Mouse (Mus musculus) c-Kit-negative CD71-positive TER-119-positive erythroid progenitor cells, embryonic 14.5 days (primary cell): Measurements from ENCODE around the gene Pir.
A peak's percentile ranks its signal among the peaks of the same experiment; 100 is the strongest.

Experiments used
- DNase-seq: peaks from one replicate; pipeline ENCODE4 v3.0.0-alpha.2; 2013; ENCODE audit warnings: low read depth, low spot score

Pir gene

GRCm38 (mm10) chrX:164269285-164269761 lies at the start of gene Pir:
Gene Pir (plus strand): TSS chrX:164269371.
- DNase-seq, result peak; percentile 82

GRCm38 (mm10) chrX:164221989-164222388 lies 47.2 kb upstream of the Pir start:
- peak; percentile 2 for DNase-seq

GRCm38 (mm10) chrX:164233380-164233779 lies 35.8 kb upstream of the Pir start:
- no peak for DNase-seq

DNA sequence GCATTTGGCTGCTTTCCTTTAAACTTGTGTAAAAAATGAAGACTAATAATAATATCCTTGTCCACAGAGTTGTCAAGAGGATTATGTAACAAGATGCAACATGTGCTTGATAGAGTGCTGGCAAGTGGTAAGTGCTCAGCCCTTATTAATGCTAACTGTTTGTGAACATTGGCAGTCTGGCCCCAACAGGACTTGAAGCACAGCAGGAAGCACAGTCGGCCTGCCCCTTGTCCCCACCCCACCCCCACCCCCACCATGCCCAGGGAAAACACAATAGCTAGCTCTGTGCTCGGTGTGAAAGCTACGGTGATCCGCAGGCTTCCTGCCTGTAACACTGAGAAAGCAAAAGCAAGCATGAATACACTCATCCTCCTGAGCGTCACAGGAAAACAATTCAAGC lies 23.5 kb upstream of the Pir start:
- DNase-seq, result no peak

GRCm38 (mm10) chrX:164246722-164247121 lies 22.4 kb upstream of the Pir start:
- DNase-seq, result no peak

GRCm38 (mm10) chrX:164256527-164256926 lies 12.6 kb upstream of the Pir start:
- no peak for DNase-seq

- DNase-seq, result no peak
These were observed 11.1 kb upstream of the Pir start, which contains the start of gene Bmx for GRCm38 (mm10) chrX:164258057-164258456. Gene Bmx (minus strand): TSS chrX:164258193.

- DNase-seq, result no peak
These were observed 10.5 kb upstream of the Pir start for GRCm38 (mm10) chrX:164258662-164259061.

GRCm38 (mm10) chrX:164262286-164262685 lies 6.9 kb upstream of the Pir start:
- no peak for DNase-seq

DNA sequence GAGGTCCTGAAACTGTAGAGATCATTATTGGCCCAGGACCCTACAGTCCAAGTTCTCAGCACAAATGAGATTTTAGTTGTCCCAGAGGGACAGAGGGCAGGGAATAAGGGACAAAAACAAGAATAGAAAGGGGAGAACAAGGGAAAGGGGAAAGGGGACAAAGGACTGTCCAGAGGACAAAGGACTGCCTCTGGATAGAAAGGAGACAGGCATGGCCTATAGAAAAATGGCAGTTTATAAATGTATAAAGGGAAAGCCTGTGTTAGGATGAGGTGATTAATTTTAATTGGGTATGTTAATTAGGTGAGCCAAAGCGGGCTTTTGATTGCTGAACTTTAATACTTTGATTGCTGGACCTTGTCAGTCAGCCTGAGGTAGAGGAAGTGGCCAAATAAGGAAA lies 4.3 kb upstream of the Pir start:
- DNase-seq, result no peak

GRCm38 (mm10) chrX:164270603-164271002 lies 1.4 kb downstream of the Pir start:
- DNase-seq, result no peak

GRCm38 (mm10) chrX:164275536-164275935 lies 6.4 kb downstream of the Pir start:
- no peak for DNase-seq

DNA sequence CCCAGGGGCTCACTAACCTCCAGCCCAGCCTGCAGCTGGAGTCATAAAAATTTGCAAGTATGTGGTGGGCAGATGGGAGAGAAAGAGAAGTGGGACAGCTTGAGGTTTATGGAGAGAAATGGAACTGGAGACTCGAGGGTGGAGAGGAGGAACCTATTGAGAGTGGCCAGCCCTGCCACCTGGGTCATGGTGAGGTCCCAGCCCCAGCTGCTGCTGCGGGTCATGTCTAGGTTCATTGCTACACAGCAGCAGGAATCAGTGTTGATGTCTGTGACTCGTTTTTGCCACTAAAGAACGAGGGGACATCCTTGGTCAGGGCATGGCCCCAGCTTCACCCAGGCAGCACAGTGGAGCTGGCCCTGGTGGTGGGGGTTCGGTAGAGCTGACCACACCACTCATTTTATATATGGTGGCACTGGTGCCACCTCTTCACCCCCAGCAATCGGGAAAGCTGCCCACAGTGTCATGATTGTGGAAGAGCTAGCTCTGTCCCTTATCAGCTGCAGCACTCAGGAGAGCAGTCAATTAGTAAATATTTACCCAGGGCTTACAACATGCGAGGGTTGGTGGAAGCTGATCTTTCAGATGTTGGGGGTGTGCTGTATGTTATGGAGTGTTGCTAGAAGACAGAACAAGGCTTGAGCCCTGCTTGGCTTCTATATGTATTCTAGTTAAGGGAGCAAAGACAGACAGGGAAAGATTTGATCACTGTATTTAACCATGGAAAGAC lies 11.9 kb downstream of the Pir start:
- DNase-seq, result no peak

DNA sequence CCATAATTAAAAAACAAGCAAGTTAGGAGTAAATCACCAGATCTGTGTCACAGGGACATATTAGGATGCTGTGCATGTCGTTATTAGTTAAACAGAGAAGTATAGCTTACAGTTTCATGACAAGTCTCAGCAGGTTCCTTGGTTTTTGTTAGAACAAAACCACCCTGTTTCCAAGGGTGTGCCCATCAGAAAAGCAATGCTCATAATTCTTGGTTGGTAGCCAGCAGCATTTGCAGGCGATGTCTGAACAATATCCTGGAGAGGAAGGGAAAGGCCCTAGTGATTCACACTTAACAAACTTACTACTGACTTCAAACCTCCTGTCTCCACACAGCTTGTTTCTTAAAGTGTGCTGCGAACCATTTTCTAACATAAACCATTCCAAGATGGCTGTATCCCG lies 14.6 kb downstream of the Pir start:
- no peak for DNase-seq

GRCm38 (mm10) chrX:164287077-164287476 lies 17.9 kb downstream of the Pir start:
- DNase-seq, result no peak

- no peak for DNase-seq
These were observed 22.0 kb downstream of the Pir start for GRCm38 (mm10) chrX:164291147-164291546.

GRCm38 (mm10) chrX:164306250-164306649 lies 37.1 kb downstream of the Pir start:
- no peak for DNase-seq

DNA sequence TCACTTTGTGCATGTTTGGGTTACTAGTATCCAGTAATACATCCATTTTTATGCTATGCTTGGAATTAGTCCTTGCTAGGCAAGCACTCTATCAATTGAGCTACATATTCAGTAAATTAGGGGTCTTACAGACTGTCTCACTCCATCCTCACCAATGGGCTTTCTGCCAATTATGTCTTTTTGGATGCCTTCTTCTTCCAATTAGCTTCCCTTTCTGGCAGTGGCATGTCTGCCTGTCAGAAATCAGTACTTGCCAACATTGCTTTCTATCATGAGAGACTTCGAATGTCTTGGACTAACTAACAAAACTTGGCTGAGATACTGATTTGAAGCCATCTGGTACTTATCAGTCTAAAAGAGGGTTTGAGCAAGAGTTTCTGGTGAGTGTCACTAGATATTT lies 44.7 kb downstream of the Pir start:
- no peak for DNase-seq

- DNase-seq, result no peak
These were observed 49.4 kb downstream of the Pir start for GRCm38 (mm10) chrX:164318554-164318953.

GRCm38 (mm10) chrX:164320031-164320430 lies 50.9 kb downstream of the Pir start:
- DNase-seq, result no peak

GRCm38 (mm10) chrX:164322492-164322891 lies 53.3 kb downstream of the Pir start:
- DNase-seq, result no peak

DNA sequence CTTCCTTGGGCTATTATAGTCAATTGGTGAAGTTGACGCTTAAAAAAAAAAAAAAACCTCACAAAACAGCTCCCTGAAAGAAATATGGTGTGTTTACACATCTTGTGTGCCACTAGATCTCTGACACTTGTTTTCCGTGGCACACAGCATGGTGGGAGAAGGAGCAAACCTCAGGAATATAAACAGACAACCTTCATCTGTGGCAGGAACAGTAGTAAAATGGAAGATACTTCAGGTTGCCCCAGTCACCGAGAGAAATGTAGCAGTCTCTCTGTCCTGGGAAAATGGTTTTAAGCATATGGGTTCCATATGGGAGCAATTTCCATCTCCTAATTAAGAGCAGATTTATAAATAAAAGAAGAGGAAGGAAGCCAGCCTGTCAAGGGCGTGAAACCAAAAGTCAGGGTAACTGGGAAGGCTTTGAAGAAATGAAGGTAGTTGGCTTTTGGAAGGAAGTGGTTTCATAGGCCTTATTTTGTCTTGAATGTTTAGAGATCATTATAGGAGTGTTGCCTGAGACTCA lies 54.3 kb downstream of the Pir start:
- no peak for DNase-seq

- DNase-seq, result no peak
These were observed 61.2 kb downstream of the Pir start for GRCm38 (mm10) chrX:164330351-164330750.
